Mouse (Mus musculus) MEL-GATA-1-ER (cell line): ENCODE results near the gene Iapp.
"Not testable (repeated sequence)": the region's sequence is repeated elsewhere in the genome, so short reads cannot be mapped to it uniquely, and the experiment has no call there.

ENCODE experiments used
- DNase-seq: peaks from one replicate; pipeline ENCODE4 v3.0.0-alpha.2; 2012; ENCODE audit warnings: low read depth; ENCODE audit errors: extremely low read depth

The Iapp gene

GRCm38 (mm10) chr6:142298098-142298497 lies at the start of gene Iapp:
Gene Iapp (plus strand): TSS chr6:142298423.
- DNase-seq = no peak

GRCm38 (mm10) chr6:142250738-142251307 lies 47.4 kb upstream of the Iapp start:
- not testable (repeated sequence) for DNase-seq

GRCm38 (mm10) chr6:142275721-142276442 lies 22.3 kb upstream of the Iapp start:
- DNase-seq = no peak

GRCm38 (mm10) chr6:142289413-142290118 lies 8.7 kb upstream of the Iapp start:
- no peak for DNase-seq

- DNase-seq = no peak
Measured at GRCm38 (mm10) chr6:142305076-142305475, 6.9 kb downstream of the Iapp start.

GRCm38 (mm10) chr6:142314285-142314684 lies 16.1 kb downstream of the Iapp start:
- no peak for DNase-seq

GRCm38 (mm10) chr6:142317106-142317505 lies 18.9 kb downstream of the Iapp start:
- DNase-seq = peak; percentile 15

GRCm38 (mm10) chr6:142322881-142323280 lies 24.7 kb downstream of the Iapp start, which contains the start of gene Slco1a5:
Gene Slco1a5 (minus strand): TSS chr6:142322981.
- DNase-seq = no peak

GRCm38 (mm10) chr6:142326598-142326997 lies 28.4 kb downstream of the Iapp start:
- DNase-seq = no peak

- DNase-seq = no peak
Measured at GRCm38 (mm10) chr6:142329201-142329600, 31.0 kb downstream of the Iapp start.

GRCm38 (mm10) chr6:142338961-142339360 lies 40.7 kb downstream of the Iapp start:
- DNase-seq = no peak

GRCm38 (mm10) chr6:142339576-142339975 lies 41.4 kb downstream of the Iapp start:
- no peak for DNase-seq

GRCm38 (mm10) chr6:142343561-142343960 lies 45.3 kb downstream of the Iapp start:
- peak; percentile 59 for DNase-seq

- peak; percentile 84 for DNase-seq
Measured at GRCm38 (mm10) chr6:142345440-142346038, 47.3 kb downstream of the Iapp start, which contains the start of gene Pyroxd1. Gene Pyroxd1 (plus strand): TSS chr6:142345654.

GRCm38 (mm10) chr6:142346181-142347110 lies 48.2 kb downstream of the Iapp start:
- DNase-seq = peak; percentile 30

- DNase-seq = no peak
Measured at GRCm38 (mm10) chr6:142347431-142348385, 49.5 kb downstream of the Iapp start.

- DNase-seq = not testable (repeated sequence)
Measured at GRCm38 (mm10) chr6:142352099-142352498, 53.9 kb downstream of the Iapp start.
